Mouse (Mus musculus) erythroblast, embryonic 14.5 days (primary cell): ENCODE results near the gene Rcsd1.

Experiments
- GATA1 ChIP-seq: IDR thresholded peaks from 2 replicates; pipeline ENCODE4 v1.6.1; 2012; ENCODE audit warnings: low read length, inconsistent platforms, mixed read lengths
- TAL1 ChIP-seq: IDR thresholded peaks from 3 replicates; pipeline ENCODE4 v1.6.1; 2012; ENCODE audit warnings: low read length, inconsistent platforms, mixed read lengths

- TF ChIP-seq TAL1 (no peak), GATA1 (no peak)
These were observed 103.8 kb downstream of the Rcsd1 start for GRCm38 (mm10) chr1:165605774-165606173.
